Comparison of ENCODE assay signal across 8 mouse cellular contexts in the genomic region with DNA sequence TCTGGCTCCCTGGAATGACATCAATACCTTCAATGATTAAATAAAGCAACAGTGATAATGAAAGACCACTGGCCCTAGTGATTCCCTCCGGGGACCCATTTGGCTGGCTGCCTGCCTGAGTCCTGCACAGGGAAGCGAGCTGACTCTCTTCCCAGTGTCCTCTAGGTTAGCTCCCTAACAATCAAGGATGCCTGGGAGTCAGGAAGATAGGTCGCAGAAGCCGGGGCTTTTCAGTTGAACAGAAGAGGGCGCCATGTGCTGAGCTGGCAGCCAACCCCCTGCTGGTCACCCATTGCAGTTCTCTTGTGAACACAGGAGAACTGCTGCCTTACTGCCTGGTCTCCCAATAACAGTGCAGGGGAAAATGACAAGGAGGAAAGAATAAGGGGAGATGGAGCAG.
DNase-seq lines count a peak whose midpoint lies in the region; ATAC-seq lines count a peak whose summit lies in the region.

No protein-coding gene starts in this region.

- no peak for ATAC-seq in neural tube, embryonic 15.5 days (ENCODE audit: low FRiP score)
- ATAC-seq in cerebellum, adult (ENCODE audit: insufficient number of reproducible peaks, low FRiP score, low TSS enrichment), result peak; percentile 43; the same call in 1 of the 2 replicates
- ATAC-seq in limb, embryonic 13.5 days (ENCODE audit: low FRiP score, low read depth), result no peak; the same call in 1 of the 2 replicates
- ATAC-seq in erythroblast, adult 5-6 weeks (replicated peaks; ENCODE audit: low FRiP score, poor library complexity, severe bottlenecking), result no peak

- peaks cover 32% of the 10 kb centered on the region for H3K4me1 ChIP-seq in neural tube, embryonic 15.5 days
- H3K4me1 ChIP-seq in limb, embryonic 13.5 days, result peaks cover 28% of the 10 kb centered on the region

- no peak overlapping the region for H3K4me3 ChIP-seq in neural tube, embryonic 15.5 days (replicated peaks)
- no peak overlapping the region for H3K4me3 ChIP-seq in limb, embryonic 13.5 days

- no peaks in the 10 kb centered on the region for H3K27me3 ChIP-seq in neural tube, embryonic 15.5 days (replicated peaks)
- no peaks in the 10 kb centered on the region for H3K27me3 ChIP-seq in limb, embryonic 13.5 days

- no peak overlapping the region for H3K9ac ChIP-seq in neural tube, embryonic 15.5 days (replicated peaks)
- no peak overlapping the region for H3K9ac ChIP-seq in limb, embryonic 13.5 days

- peak; percentile 55 for DNase-seq in neural tube, embryonic 10.5 days (ENCODE audit: extremely low spot score, low spot score)
- DNase-seq in frontal cortex, postnatal 36 days (ENCODE audit: low spot score in 2 of 2), result peak; percentile 42 to 58
- DNase-seq in kidney, adult 11 months, result peak; percentile 69
- DNase-seq in ovary, adult 18-20 months (ENCODE audit: low spot score), result peak; percentile 37

- no peak overlapping the region for H3K27ac ChIP-seq in neural tube, embryonic 15.5 days (replicated peaks)
- 0 out of 2 replicates have a peak overlapping the region, but pooled peaks have one; percentile 6 for H3K27ac ChIP-seq in limb, embryonic 13.5 days

- H3K9me3 ChIP-seq in neural tube, embryonic 15.5 days (replicated peaks), result no peaks in the 10 kb centered on the region
- no peaks in the 10 kb centered on the region for H3K9me3 ChIP-seq in limb, embryonic 13.5 days

- 13% methylated on average over 5 of the region's 5 CpGs for WGBS in neural tube, embryonic 15.5 days
- 24% methylated on average over 5 of the region's 5 CpGs for WGBS in limb, embryonic 13.5 days

- H3K4me2 ChIP-seq in neural tube, embryonic 15.5 days, result no peak overlapping the region
- H3K4me2 ChIP-seq in limb, embryonic 13.5 days (replicated peaks), result no peak overlapping the region

- no peaks in the 10 kb centered on the region for H3K36me3 ChIP-seq in neural tube, embryonic 15.5 days
- H3K36me3 ChIP-seq in limb, embryonic 13.5 days, result no peaks in the 10 kb centered on the region
